Mouse (Mus musculus): ENCODE measurements around the gene Mapk8ip1.

DNA sequence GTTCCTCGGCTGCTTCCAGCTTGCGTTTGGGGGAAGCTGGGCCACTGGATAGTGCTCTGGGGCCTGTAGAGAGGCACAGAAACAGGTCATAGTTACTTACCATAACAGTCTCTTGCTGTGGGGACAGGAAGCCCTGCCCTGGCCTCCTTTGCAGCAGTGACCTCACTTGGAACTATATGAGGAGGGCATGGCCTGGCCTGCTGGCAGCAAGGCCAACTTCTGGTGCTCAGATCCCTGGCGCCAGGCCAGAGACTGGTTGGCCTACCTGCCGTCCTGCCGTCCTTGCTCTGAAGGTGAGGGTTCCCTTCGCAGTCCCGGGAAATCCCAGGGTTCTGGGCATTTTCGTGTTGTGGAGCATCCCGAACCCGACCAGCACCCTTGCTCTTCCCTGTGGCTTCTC is 10.6 kb upstream of the Mapk8ip1 start:
- TF ChIP-seq EP300 (IDR thresholded peaks at IDR 0.05; ENCODE audit: low read depth) = no peak
- no peak for TF ChIP-seq CTCF (IDR thresholded peaks at IDR 0.05; ENCODE audit: low read depth)

Measured in liver, postnatal 0 days (tissue).